Mouse (Mus musculus) stomach, embryonic 14.5 days (tissue): ENCODE results near the gene Slc36a1. TPM values are rescaled to one million over a fixed set of nuclear protein-coding genes. Genes with fewer than 3 reads are reported as not detected.

ENCODE experiments used
- ATAC-seq: fragments of 200-750 bp; cut with Nextera tagmentation; 2 replicates; pipeline ENCODE4 v1.8.0; 2017; ENCODE audit warnings: low read depth, moderate TSS enrichment; ENCODE audit not compliant: insufficient number of reproducible peaks, insufficient read depth, low FRiP score
- H3K27ac ChIP-seq: fragments of 300-500 bp; sonication (generic); 2 replicates; pipeline ENCODE4 v1.5.1; 2014; ENCODE audit warnings: mild to moderate bottlenecking, low read length, moderate library complexity, mixed read lengths
- H3K27me3 ChIP-seq: fragments of 300-500 bp; sonication (generic); 2 replicates; pipeline ENCODE4 v1.6.1; 2014; ENCODE audit warnings: low read length, control low read depth, mixed read lengths; ENCODE audit not compliant: control insufficient read depth, insufficient read depth
- H3K36me3 ChIP-seq: fragments of 300-500 bp; sonication (generic); 2 replicates; pipeline ENCODE4 v1.6.1; 2014; ENCODE audit warnings: mild to moderate bottlenecking, control low read depth, low read length, moderate library complexity, mixed read lengths; ENCODE audit not compliant: control insufficient read depth, insufficient read depth
- H3K4me1 ChIP-seq: fragments of 300-500 bp; sonication (generic); 2 replicates; pipeline ENCODE4 v1.6.1; 2014; ENCODE audit warnings: low read length, control low read depth, mixed read lengths; ENCODE audit not compliant: control insufficient read depth, insufficient read depth
- H3K4me2 ChIP-seq: fragments of 300-500 bp; sonication (generic); replicated peaks from 2 replicates; pipeline ENCODE4 v1.6.1; 2014; ENCODE audit warnings: low read depth, low read length, control low read depth
- H3K4me3 ChIP-seq: fragments of 300-500 bp; sonication (generic); 2 replicates; pipeline ENCODE4 v1.5.1; 2014; ENCODE audit warnings: low read depth, low read length, control low read depth
- H3K9ac ChIP-seq: fragments of 300-500 bp; sonication (generic); replicated peaks from 2 replicates; pipeline ENCODE4 v1.6.1; 2014; ENCODE audit warnings: low read depth, mild to moderate bottlenecking, control low read depth, low read length, moderate library complexity, mixed read lengths
- H3K9me3 ChIP-seq: fragments of 300-500 bp; sonication (generic); 2 replicates; pipeline ENCODE4 v1.6.1; 2016; ENCODE audit warnings: low read depth, low read length, control low read depth; ENCODE audit not compliant: control insufficient read depth
- WGBS: fragments of 180-500 bp; shearing (Covaris S2); extraction: QIAGEN DNeasy Blood & Tissue Kit; methylation state at CpG from one replicate; pipeline ENCODE4 v1.1.7; 2014; 5-methylcytosine and 5-hydroxymethylcytosine counted together
- polyA plus RNA-seq: library from polyadenylated mRNA; unstranded; fragments of >200 nt; fragmentation: Nextera tagmentation; extraction: Ambion mirVana; gene quantifications from 2 replicates; pipeline ENCODE4 v1.2.1, GENCODE M21; 2014

Slc36a1 gene
- polyA plus RNA-seq = 2.5 and 3.3 TPM in 2 replicates

DNA sequence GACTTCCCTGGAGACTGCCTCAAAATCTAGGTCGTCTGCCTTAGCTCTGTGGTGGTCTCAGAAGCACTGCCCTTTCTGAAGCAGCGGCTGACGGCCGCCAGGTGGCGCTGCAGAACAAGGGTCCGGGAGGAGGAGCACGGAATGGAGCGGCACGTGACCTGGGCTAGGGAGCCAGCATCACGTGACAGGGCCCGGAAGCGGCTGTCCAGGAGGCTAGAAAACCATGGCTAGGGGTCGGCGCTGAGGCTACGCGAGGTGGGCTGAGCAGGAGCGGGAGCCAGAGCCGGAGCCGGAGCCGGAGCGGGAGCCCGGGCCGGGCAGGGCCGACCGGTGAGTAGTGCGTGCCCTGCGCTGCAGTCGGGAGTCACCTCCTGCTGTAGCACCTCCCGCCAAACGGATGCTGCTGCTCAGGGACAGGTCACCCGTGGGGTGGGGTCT is at the start of gene Slc36a1:
TSS of gene Slc36a1 (plus strand) at position 192 of the 438 bp plus-strand sequence.
- Histone ChIP-seq H3K36me3 (no peaks in the 10 kb centered on the region), H3K4me3 (peak within 1 kb of the TSS; percentile 77), H3K27ac (no peak within 1 kb of the TSS), H3K9me3 (no peaks in the 10 kb centered on the region), H3K9ac (peak within 1 kb of the TSS; percentile 58), H3K4me2 (peak within 1 kb of the TSS; percentile 99), H3K4me1 (0 out of 2 replicates have a peak, but pooled peaks cover 5% of the 10 kb centered on the region), H3K27me3 (no peaks in the 10 kb centered on the region)
- ATAC-seq = peak; percentile 91
- under 1% methylated on average over 31 of the region's 31 CpGs for WGBS

- Histone ChIP-seq H3K4me3 (no peak overlapping the region), H3K4me2 (no peak overlapping the region)
These were observed 49.6 kb upstream of the Slc36a1 start for GRCm38 (mm10) chr11:55154398-55155069.

GRCm38 (mm10) chr11:55155070-55155421 is 49.1 kb upstream of the Slc36a1 start:
- Histone ChIP-seq H3K27ac (no peak overlapping the region), H3K9ac (no peak overlapping the region), H3K27me3 (no peaks in the 10 kb centered on the region), H3K4me1 (no peaks in the 10 kb centered on the region), H3K36me3 (no peaks in the 10 kb centered on the region), H3K9me3 (no peaks in the 10 kb centered on the region), H3K4me2 (no peak overlapping the region), H3K4me3 (no peak overlapping the region)
- ATAC-seq = no peak
- 78% methylated on average over 6 of the region's 6 CpGs for WGBS

More at GRCm38 (mm10) chr11:55154398-55155069, 49.6 kb upstream of the Slc36a1 start:
- Histone ChIP-seq H3K36me3 (no peaks in the 10 kb centered on the region), H3K9ac (no peak overlapping the region), H3K4me1 (no peaks in the 10 kb centered on the region), H3K27ac (no peak overlapping the region), H3K9me3 (no peaks in the 10 kb centered on the region), H3K27me3 (no peaks in the 10 kb centered on the region)
- WGBS = 40% methylated on average over 3 of the region's 3 CpGs
- no peak for ATAC-seq

DNA sequence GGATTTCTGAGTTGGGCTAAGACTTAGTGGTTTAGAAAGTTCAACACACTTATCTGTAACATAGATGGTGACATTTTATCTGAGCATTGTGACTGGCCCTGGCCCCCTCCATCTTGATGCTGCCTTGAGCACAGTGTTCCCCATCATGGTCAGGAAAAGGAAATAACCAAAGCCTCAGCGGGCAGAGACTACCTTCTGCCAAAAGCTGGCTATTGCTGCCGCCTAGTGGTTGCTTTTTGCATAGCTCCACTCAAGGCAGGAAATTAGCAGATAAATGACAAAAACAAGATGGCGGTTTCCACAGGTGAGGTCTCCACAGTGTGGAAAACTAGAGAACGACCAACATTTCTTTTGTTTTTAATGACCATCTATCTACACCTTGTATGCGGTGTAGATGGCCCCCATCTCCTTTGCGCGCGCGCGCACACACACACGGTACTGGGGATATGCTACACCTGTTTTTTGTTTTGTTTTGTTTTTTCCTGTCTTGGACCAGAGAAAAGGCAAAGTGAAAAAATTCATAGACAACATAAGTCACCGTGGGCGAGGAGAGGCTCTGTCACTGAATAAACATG is 45.3 kb upstream of the Slc36a1 start:
- Histone ChIP-seq H3K4me3 (no peak overlapping the region), H3K36me3 (no peaks in the 10 kb centered on the region), H3K27me3 (no peaks in the 10 kb centered on the region), H3K4me2 (no peak overlapping the region), H3K27ac (no peak overlapping the region), H3K9ac (no peak overlapping the region), H3K4me1 (no peaks in the 10 kb centered on the region), H3K9me3 (no peaks in the 10 kb centered on the region)
- no peak for ATAC-seq
- 53% methylated on average over 13 of the region's 13 CpGs for WGBS

DNA sequence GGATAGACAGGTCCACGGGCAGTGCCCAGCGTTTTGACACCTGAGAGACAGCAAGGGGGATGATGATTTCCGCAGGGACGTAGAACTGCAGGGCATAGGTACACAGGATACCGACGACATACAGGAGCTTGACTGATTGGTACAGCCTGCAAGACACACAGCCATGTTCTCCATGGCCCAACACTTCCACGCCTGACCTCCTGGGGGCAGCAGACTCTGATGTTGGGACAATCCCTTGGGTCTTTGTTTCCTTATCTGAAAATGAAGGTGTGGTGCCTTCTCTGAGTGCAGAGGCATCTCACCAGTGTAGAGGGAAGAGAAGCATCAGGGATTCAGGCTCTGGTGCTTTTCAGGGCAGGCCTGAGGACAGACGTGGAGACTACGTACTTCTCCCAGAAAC is 41.5 kb upstream of the Slc36a1 start:
- no peaks in the 10 kb centered on the region for H3K9me3 ChIP-seq

GRCm38 (mm10) chr11:55164723-55165122 is 39.4 kb upstream of the Slc36a1 start:
- no peak overlapping the region for H3K4me2 ChIP-seq
- H3K9ac ChIP-seq = no peak overlapping the region
- ATAC-seq = no peak
- H3K4me1 ChIP-seq = no peaks in the 10 kb centered on the region
- no peak overlapping the region for H3K27ac ChIP-seq
- H3K36me3 ChIP-seq = no peaks in the 10 kb centered on the region
- no peaks in the 10 kb centered on the region for H3K9me3 ChIP-seq
- WGBS = 43% methylated on average over 3 of the region's 3 CpGs
- no peak overlapping the region for H3K4me3 ChIP-seq
- no peaks in the 10 kb centered on the region for H3K27me3 ChIP-seq

More for the DNA sequence above, 41.5 kb upstream of the Slc36a1 start:
- Histone ChIP-seq H3K4me1 (no peaks in the 10 kb centered on the region), H3K4me2 (no peak overlapping the region), H3K27ac (no peak overlapping the region), H3K9ac (no peak overlapping the region), H3K4me3 (no peak overlapping the region), H3K36me3 (no peaks in the 10 kb centered on the region), H3K27me3 (no peaks in the 10 kb centered on the region)
- WGBS = 47% methylated on average over 9 of the region's 9 CpGs
- ATAC-seq = no peak

DNA sequence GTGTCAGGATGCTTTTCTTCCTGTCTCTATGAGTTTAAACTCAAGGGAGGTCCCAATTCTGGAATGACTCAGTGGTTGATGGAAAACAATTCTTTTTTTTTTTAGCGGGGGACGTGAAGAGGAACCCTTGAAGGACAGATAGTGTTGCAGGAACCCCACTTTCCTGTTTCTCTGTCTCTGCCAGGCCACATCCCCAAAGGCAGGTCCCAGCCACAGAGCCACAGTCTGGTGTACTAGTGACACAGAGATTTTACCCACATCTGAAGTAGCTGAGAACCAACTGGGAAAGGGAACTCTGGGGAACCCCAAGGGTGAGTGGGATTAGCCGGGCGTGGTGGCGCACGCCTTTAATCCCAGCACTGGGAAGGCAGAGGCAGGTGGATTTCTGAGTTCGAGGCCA is 38.4 kb upstream of the Slc36a1 start:
- Histone ChIP-seq H3K4me2 (no peak overlapping the region), H3K27ac (no peak overlapping the region), H3K9me3 (no peaks in the 10 kb centered on the region), H3K4me1 (no peaks in the 10 kb centered on the region), H3K36me3 (no peaks in the 10 kb centered on the region), H3K27me3 (no peaks in the 10 kb centered on the region), H3K9ac (no peak overlapping the region), H3K4me3 (no peak overlapping the region)
- ATAC-seq = no peak
- 93% methylated on average over 7 of the region's 7 CpGs for WGBS

DNA sequence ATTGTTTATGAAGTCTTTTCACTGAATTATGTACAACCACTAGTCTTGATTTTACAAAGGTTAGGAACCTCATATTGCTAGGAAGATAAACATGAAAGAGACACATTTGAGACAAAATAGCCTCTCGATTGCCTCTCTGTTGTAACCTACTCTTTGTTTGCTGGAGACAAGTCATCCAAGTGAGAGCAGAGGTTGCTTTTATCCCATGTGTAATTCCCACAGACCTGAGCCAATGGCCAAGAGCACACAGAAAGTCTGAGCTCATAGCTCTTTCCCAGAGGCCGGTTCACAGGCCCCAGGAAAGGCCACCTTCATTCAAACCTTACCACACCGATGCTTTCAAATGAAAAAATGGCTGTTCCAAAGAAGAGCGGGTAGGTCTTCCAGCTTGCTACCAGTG is 35.6 kb upstream of the Slc36a1 start:
- WGBS = 84% methylated on average over 4 of the region's 4 CpGs

More for the DNA sequence above, 35.6 kb upstream of the Slc36a1 start:
- no peak overlapping the region for H3K9ac ChIP-seq
- H3K27ac ChIP-seq = no peak overlapping the region
- no peak overlapping the region for H3K4me3 ChIP-seq
- ATAC-seq = no peak
- H3K36me3 ChIP-seq = no peaks in the 10 kb centered on the region
- no peak overlapping the region for H3K4me2 ChIP-seq
- no peaks in the 10 kb centered on the region; the same call in 1 of the 2 replicates for H3K27me3 ChIP-seq
- no peaks in the 10 kb centered on the region for H3K4me1 ChIP-seq
- H3K9me3 ChIP-seq = no peaks in the 10 kb centered on the region
